Comparison of ENCODE assay signal across 14 mouse cellular contexts in genomic region chr11:60422046-60422668, GRCm38 (mm10). TPM values are rescaled to one million over a fixed set of nuclear protein-coding genes. Genes with fewer than 3 reads are reported as not detected.
DNase-seq lines count a peak whose midpoint lies in the region; ATAC-seq and TF ChIP-seq lines count a peak whose summit lies in the region.
"Had no signal": no experiment of that assay in that cellular context is flagged by ENCODE, and none has a peak within 500 bp of the region (broad histone marks: within the 10 kb centered on the region; RNA-seq: fewer than 3 reads in every experiment).

No protein-coding gene starts in this region.

- H3K27ac ChIP-seq in forebrain, embryonic 14.5 days (ENCODE audit: low read depth, low read length), result no peak overlapping the region
- H3K27ac ChIP-seq in forebrain, embryonic 13.5 days, result no peak overlapping the region
- H3K27ac ChIP-seq in lung, postnatal 0 days (ENCODE audit: low read length), result no peak overlapping the region
- no peak overlapping the region for H3K27ac ChIP-seq in MEL (ENCODE audit: control insufficient read depth, low read depth, low read length)
- H3K27ac ChIP-seq in gastrocnemius, adult 2 months, result no peak overlapping the region
- H3K27ac ChIP-seq: forebrain, embryonic 12.5 days; heart, embryonic 10.5 days; hindbrain, embryonic 13.5 days had no signal

- 67% methylated on average over 5 of the region's 6 CpGs for WGBS in forebrain, embryonic 14.5 days
- 63% methylated on average over 6 of the region's 6 CpGs for WGBS in forebrain, embryonic 13.5 days
- WGBS in lung, postnatal 0 days, result 67% methylated on average over 5 of the region's 6 CpGs

- no peak overlapping the region for H3K9ac ChIP-seq in forebrain, embryonic 14.5 days (ENCODE audit: low read length)
- H3K9ac ChIP-seq in forebrain, embryonic 13.5 days, result no peak overlapping the region
- H3K9ac ChIP-seq in lung, postnatal 0 days (replicated peaks; ENCODE audit: low read depth), result no peak overlapping the region
- no peak overlapping the region for H3K9ac ChIP-seq in MEL (ENCODE audit: control insufficient read depth, low read depth, low read length, poor library complexity, severe bottlenecking)
- H3K9ac ChIP-seq: forebrain, embryonic 12.5 days; hindbrain, embryonic 13.5 days had no signal

- no peaks in the 10 kb centered on the region for H3K27me3 ChIP-seq in forebrain, embryonic 14.5 days (replicated peaks; ENCODE audit: control insufficient read depth, insufficient read depth, low read length)
- no peaks in the 10 kb centered on the region for H3K27me3 ChIP-seq in forebrain, embryonic 13.5 days
- no peaks in the 10 kb centered on the region for H3K27me3 ChIP-seq in lung, postnatal 0 days (replicated peaks; ENCODE audit: insufficient read depth, low read length)
- H3K27me3 ChIP-seq in MEL (ENCODE audit: control insufficient read depth in 1 of 2, insufficient read depth in 2 of 2, low read length in 2 of 2), result no peaks in the 10 kb centered on the region
- H3K27me3 ChIP-seq: forebrain, embryonic 12.5 days; hindbrain, embryonic 13.5 days; Patski had no signal

- TF ChIP-seq EP300 in lung, postnatal 0 days (IDR thresholded peaks at IDR 0.05), result no peak
- TF ChIP-seq EP300 in MEL (IDR thresholded peaks at IDR 0.05; ENCODE audit: low read depth in 1 of 2, low read length in 2 of 2), result no peak

- DNase-seq in forebrain, embryonic 14.5 days (ENCODE audit: low spot score), result peak; percentile 31
- no peak for DNase-seq in lung, postnatal 0 days (ENCODE audit: low spot score)
- DNase-seq in lung, postnatal 4 days, result no peak
- DNase-seq in MEL (ENCODE audit: low read depth, low spot score), result peak; percentile 65
- DNase-seq in naive thymus-derived CD4-positive, alpha-beta T cell, adult 2 months (ENCODE audit: low read depth), result peak; percentile 56
- no peak for DNase-seq in gastrocnemius, adult 2 months
- DNase-seq in spleen, postnatal 4 days (ENCODE audit: low spot score in 2 of 2), result no peak
- DNase-seq: lung, postnatal 10 days; right cerebral cortex, adult 18-20 months had no signal

- peaks cover 18% of the 10 kb centered on the region for H3K79me2 ChIP-seq in MEL (ENCODE audit: control insufficient read depth, insufficient read depth, low read length, poor library complexity)

- no peak for ATAC-seq in forebrain, embryonic 14.5 days
- ATAC-seq in forebrain, embryonic 13.5 days, result no peak
- ATAC-seq in lung, postnatal 0 days, result no peak
- ATAC-seq: Patski had no signal

- peak; percentile 16; the same call in 1 of the 2 replicates for TF ChIP-seq CTCF in lung, postnatal 0 days (IDR thresholded peaks at IDR 0.05)
- peak; percentile 14 to 41 (median 15); a peak in 3 of 6 replicates for TF ChIP-seq CTCF in MEL (IDR thresholded peaks at IDR 0.05 in 2 of 3, conservative IDR thresholded peaks at IDR 0.05 in 1 of 3; ENCODE audit: control insufficient read depth in 1 of 3, insufficient read depth in 1 of 3, low read depth in 2 of 3, low read length in 3 of 3, poor library complexity in 1 of 3, severe bottlenecking in 1 of 3)
- TF ChIP-seq CTCF in gastrocnemius, adult 2 months (IDR thresholded peaks at IDR 0.05), result no peak

- H3K4me2 ChIP-seq in forebrain, embryonic 14.5 days (ENCODE audit: low read length), result no peak overlapping the region
- H3K4me2 ChIP-seq in forebrain, embryonic 13.5 days, result no peak overlapping the region
- no peak overlapping the region for H3K4me2 ChIP-seq in lung, postnatal 0 days (replicated peaks; ENCODE audit: low read depth, low read length)
- H3K4me2 ChIP-seq: forebrain, embryonic 12.5 days; hindbrain, embryonic 13.5 days had no signal

- TF ChIP-seq POLR2A in MEL (IDR thresholded peaks at IDR 0.05; ENCODE audit: control insufficient read depth in 1 of 2, insufficient read depth in 1 of 2, low read depth in 1 of 2, low read length in 2 of 2, poor library complexity in 1 of 2), result no peak

- no peaks in the 10 kb centered on the region for H3K9me3 ChIP-seq in forebrain, embryonic 14.5 days (replicated peaks; ENCODE audit: control insufficient read depth, low read length)
- H3K9me3 ChIP-seq in forebrain, embryonic 13.5 days (replicated peaks), result no peaks in the 10 kb centered on the region
- H3K9me3 ChIP-seq in lung, postnatal 0 days (ENCODE audit: low read length), result no peaks in the 10 kb centered on the region
- no peaks in the 10 kb centered on the region for H3K9me3 ChIP-seq in MEL (replicated peaks; ENCODE audit: insufficient read depth, low read length)
- H3K9me3 ChIP-seq: forebrain, embryonic 12.5 days; heart, embryonic 10.5 days; hindbrain, embryonic 13.5 days had no signal

- intact Hi-C loops in gastrocnemius, adult 2 months (cut with DNase I), result no loop called here

- peak; percentile 6 for TF ChIP-seq RAD21 in MEL (IDR thresholded peaks at IDR 0.05; ENCODE audit: low read depth, low read length)

- no peak overlapping the region for H3K4me3 ChIP-seq in forebrain, embryonic 14.5 days (ENCODE audit: low read depth, low read length)
- no peak overlapping the region for H3K4me3 ChIP-seq in forebrain, embryonic 13.5 days
- H3K4me3 ChIP-seq in lung, postnatal 0 days (ENCODE audit: low read depth, low read length), result no peak overlapping the region
- H3K4me3 ChIP-seq in MEL (ENCODE audit: control insufficient read depth in 1 of 2, insufficient read depth in 1 of 2, low read depth in 2 of 2, low read length in 2 of 2), result no peak overlapping the region
- no peak overlapping the region for H3K4me3 ChIP-seq in gastrocnemius, adult 2 months
- H3K4me3 ChIP-seq: forebrain, embryonic 12.5 days; heart, embryonic 10.5 days; hindbrain, embryonic 13.5 days had no signal

- peaks cover 17% of the 10 kb centered on the region for H3K36me3 ChIP-seq in forebrain, embryonic 14.5 days (ENCODE audit: control insufficient read depth, insufficient read depth, low read length)
- H3K36me3 ChIP-seq in forebrain, embryonic 13.5 days (ENCODE audit: poor library complexity, severe bottlenecking), result peaks cover under 1% of the 10 kb centered on the region; the same call in 1 of the 2 replicates
- no peaks in the 10 kb centered on the region for H3K36me3 ChIP-seq in lung, postnatal 0 days (ENCODE audit: insufficient read depth, low read length)
- peaks cover 3 to 11% of the 10 kb centered on the region in 2 experiments for H3K36me3 ChIP-seq in MEL (ENCODE audit: control insufficient read depth in 1 of 2, insufficient read depth in 2 of 2, low read length in 2 of 2)

- peaks cover 11% of the 10 kb centered on the region for H3K4me1 ChIP-seq in forebrain, embryonic 14.5 days (ENCODE audit: control insufficient read depth, insufficient read depth, low read length)
- H3K4me1 ChIP-seq in forebrain, embryonic 13.5 days, result peaks cover 23% of the 10 kb centered on the region
- H3K4me1 ChIP-seq in lung, postnatal 0 days (ENCODE audit: insufficient read depth, low read depth, low read length), result peaks cover 9% of the 10 kb centered on the region; the same call in 1 of the 2 replicates
- H3K4me1 ChIP-seq in MEL (ENCODE audit: control insufficient read depth in 1 of 2, insufficient read depth in 2 of 2, low read length in 2 of 2), result peaks cover 4 to 15% of the 10 kb centered on the region in 2 experiments; a peak in 3 of 4 replicates

TF ChIP-seq in MEL, 35 proteins besides CTCF, POLR2A, EP300 and RAD21 (continues in another document):
- no peak for TF ChIP-seq KAT2A (conservative IDR thresholded peaks at IDR 0.05; ENCODE audit: low read depth, low read length)
- no peak for TF ChIP-seq MYB (IDR thresholded peaks at IDR 0.05; ENCODE audit: low read depth, low read length)
- TF ChIP-seq ZNF384 (IDR thresholded peaks at IDR 0.05; ENCODE audit: low read depth, low read length), result peak; percentile 96
- TF ChIP-seq BHLHE40 (IDR thresholded peaks at IDR 0.05; ENCODE audit: borderline replicate concordance, low read depth, low read length), result no peak
- TF ChIP-seq SIN3A (IDR thresholded peaks at IDR 0.05; ENCODE audit: low read length), result 0 out of 2 replicates have a peak, but pooled peaks have one; percentile 25
- no peak for TF ChIP-seq MAZ (IDR thresholded peaks at IDR 0.05; ENCODE audit: low read depth, low read length)

RNA-seq across cellular contexts. Expression of gene Atpaf2, which starts 3.9 kb away (rescaled TPM):
- polyA plus RNA-seq in forebrain, embryonic 14.5 days (2014; fragmentation: Nextera tagmentation; extraction: Ambion mirVana), result 37.4 and 40.3 TPM in 2 replicates
- 45.4 and 46.8 TPM in 2 replicates for polyA plus RNA-seq in forebrain, embryonic 13.5 days (2015; fragmentation: Nextera tagmentation; extraction: Ambion mirVana)
- 24.1 and 24.7 TPM in 2 replicates for polyA plus RNA-seq in lung, postnatal 0 days (2015; fragmentation: Nextera tagmentation; extraction: Ambion mirVana)
- total RNA-seq in MEL (2012; rRNA removed), result 82.6 and 84.7 TPM in 2 replicates
- 100 to 1,000 TPM in 1 of 2 experiments, not detected in 1; 102 TPM for polyA plus RNA-seq in MEL (2012; ENCODE audit: insufficient read depth in 1 of 2, insufficient read length in 2 of 2, low read depth in 1 of 2, low replicate concordance in 2 of 2, missing spikeins in 1 of 2)
- total RNA-seq in gastrocnemius, adult 2 months (2021), result 10 to 100 TPM; 28.9 to 31.4 TPM

RNA-seq across cellular contexts. Expression of gene Gid4, which starts 5.2 kb away (rescaled TPM):
- polyA plus RNA-seq in forebrain, embryonic 14.5 days (2014; fragmentation: Nextera tagmentation; extraction: Ambion mirVana), result 16.5 and 23.1 TPM in 2 replicates
- polyA plus RNA-seq in forebrain, embryonic 13.5 days (2015; fragmentation: Nextera tagmentation; extraction: Ambion mirVana), result 23.4 and 24.0 TPM in 2 replicates
- polyA plus RNA-seq in lung, postnatal 0 days (2015; fragmentation: Nextera tagmentation; extraction: Ambion mirVana), result 12.6 and 15.4 TPM in 2 replicates
- 25.2 and 28.6 TPM in 2 replicates for total RNA-seq in MEL (2012; rRNA removed)
- 100 to 1,000 TPM in 1 of 2 experiments, 10 to 100 TPM in 1; 25.3 to 114 TPM for polyA plus RNA-seq in MEL (2012; ENCODE audit: insufficient read depth in 1 of 2, insufficient read length in 2 of 2, low read depth in 1 of 2, low replicate concordance in 2 of 2, missing spikeins in 1 of 2)
- total RNA-seq in gastrocnemius, adult 2 months (2021), result 10 to 100 TPM; 64.5 to 66.7 TPM

RNA-seq across cellular contexts. Expression of gene Drg2, which starts 32.2 kb away (rescaled TPM):
- 111 and 115 TPM in 2 replicates for polyA plus RNA-seq in forebrain, embryonic 14.5 days (2014; fragmentation: Nextera tagmentation; extraction: Ambion mirVana)
- 100 and 110 TPM in 2 replicates for polyA plus RNA-seq in forebrain, embryonic 13.5 days (2015; fragmentation: Nextera tagmentation; extraction: Ambion mirVana)
- 48.6 and 49.1 TPM in 2 replicates for polyA plus RNA-seq in lung, postnatal 0 days (2015; fragmentation: Nextera tagmentation; extraction: Ambion mirVana)
- 133 and 140 TPM in 2 replicates for total RNA-seq in MEL (2012; rRNA removed)
- polyA plus RNA-seq in MEL (2012; ENCODE audit: insufficient read depth in 1 of 2, insufficient read length in 2 of 2, low read depth in 1 of 2, low replicate concordance in 2 of 2, missing spikeins in 1 of 2), result 100 to 1,000 TPM; 121 to 214 TPM
- total RNA-seq in gastrocnemius, adult 2 months (2021), result 10 to 100 TPM; 26.4 to 26.6 TPM

RNA-seq across cellular contexts. Expression of gene Myo15, which starts 47.0 kb away (rescaled TPM):
- polyA plus RNA-seq in forebrain, embryonic 14.5 days (2014; fragmentation: Nextera tagmentation; extraction: Ambion mirVana), result 0.08 and 0.09 TPM in 2 replicates
- 0.03 TPM in 2 replicates for polyA plus RNA-seq in forebrain, embryonic 13.5 days (2015; fragmentation: Nextera tagmentation; extraction: Ambion mirVana)
- polyA plus RNA-seq in lung, postnatal 0 days (2015; fragmentation: Nextera tagmentation; extraction: Ambion mirVana), result 0.12 and 0.21 TPM in 2 replicates
- total RNA-seq in MEL (2012; rRNA removed), result 0.03 and 0.04 TPM in 2 replicates
- polyA plus RNA-seq in MEL (2012; ENCODE audit: insufficient read depth in 1 of 2, insufficient read length in 2 of 2, low read depth in 1 of 2, low replicate concordance in 2 of 2, missing spikeins in 1 of 2), result under 1 TPM in 1 of 2 experiments, not detected in 1; 0.07 TPM
- under 1 TPM in 1 of 2 experiments, not detected in 1; 0.06 TPM for total RNA-seq in gastrocnemius, adult 2 months (2021)

Comparison
In these comparisons a context has a peak if more than half of its experiments do, and no peak if none do; other contexts are left out.
1. DNase-seq: peak in forebrain, embryonic 14.5 days (single experiment), MEL (single experiment) and naive thymus-derived CD4-positive, alpha-beta T cell, adult 2 months (single experiment); none in lung, postnatal 0 days (single experiment), lung, postnatal 4 days (0 of 2), gastrocnemius, adult 2 months (single experiment) and spleen, postnatal 4 days (0 of 2).